Mouse (Mus musculus) midbrain, embryonic 12.5 days (tissue): ENCODE measurements around the gene Rbms2. TPM values are rescaled to one million over a fixed set of nuclear protein-coding genes. Genes with fewer than 3 reads are reported as not detected.
"Not testable (repeated sequence)": the region's sequence is repeated elsewhere in the genome, so short reads cannot be mapped to it uniquely, and the experiment has no call there.

ENCODE experiments used
- ATAC-seq: fragments of 200-750 bp; cut with Nextera tagmentation; 2 replicates; pipeline ENCODE4 v1.8.0; 2017; ENCODE audit warnings: low read depth, moderate TSS enrichment, moderate library complexity; ENCODE audit not compliant: low FRiP score
- H3K27ac ChIP-seq: fragments of 300-500 bp; sonication (generic); replicated peaks from 2 replicates; pipeline ENCODE4 v1.5.1; 2016; ENCODE audit warnings: mild to moderate bottlenecking
- H3K27me3 ChIP-seq: fragments of 300-500 bp; sonication (generic); 2 replicates; pipeline ENCODE4 v1.6.1; 2016; ENCODE audit warnings: mild to moderate bottlenecking
- H3K36me3 ChIP-seq: fragments of 300-500 bp; sonication (generic); 2 replicates; pipeline ENCODE4 v1.6.1; 2016
- H3K4me1 ChIP-seq: fragments of 300-500 bp; sonication (generic); 2 replicates; pipeline ENCODE4 v1.6.1; 2016
- H3K4me2 ChIP-seq: fragments of 300-500 bp; sonication (generic); replicated peaks from 2 replicates; pipeline ENCODE4 v1.6.1; 2016; ENCODE audit warnings: mild to moderate bottlenecking, moderate library complexity
- H3K4me3 ChIP-seq: fragments of 300-500 bp; sonication (generic); 2 replicates; pipeline ENCODE4 v1.5.1; 2016; ENCODE audit warnings: mild to moderate bottlenecking
- H3K9ac ChIP-seq: fragments of 300-500 bp; sonication (generic); replicated peaks from 2 replicates; pipeline ENCODE4 v1.6.1; 2016; ENCODE audit warnings: mild to moderate bottlenecking, moderate library complexity
- H3K9me3 ChIP-seq: fragments of 300-500 bp; sonication (generic); 2 replicates; pipeline ENCODE4 v1.6.1; 2016; ENCODE audit warnings: mild to moderate bottlenecking
- WGBS: fragments of 180-500 bp; shearing (Covaris S2); methylation state at CpG from one replicate; pipeline ENCODE4 v1.1.7; 2016; 5-methylcytosine and 5-hydroxymethylcytosine counted together
- polyA plus RNA-seq: library from polyadenylated mRNA; unstranded; fragments of >200 nt; fragmentation: Nextera tagmentation; extraction: Ambion mirVana; gene quantifications from 2 replicates; pipeline ENCODE4 v1.2.1, GENCODE M21; 2016

Rbms2 gene
- polyA plus RNA-seq = 19.6 and 21.6 TPM in 2 replicates

DNA sequence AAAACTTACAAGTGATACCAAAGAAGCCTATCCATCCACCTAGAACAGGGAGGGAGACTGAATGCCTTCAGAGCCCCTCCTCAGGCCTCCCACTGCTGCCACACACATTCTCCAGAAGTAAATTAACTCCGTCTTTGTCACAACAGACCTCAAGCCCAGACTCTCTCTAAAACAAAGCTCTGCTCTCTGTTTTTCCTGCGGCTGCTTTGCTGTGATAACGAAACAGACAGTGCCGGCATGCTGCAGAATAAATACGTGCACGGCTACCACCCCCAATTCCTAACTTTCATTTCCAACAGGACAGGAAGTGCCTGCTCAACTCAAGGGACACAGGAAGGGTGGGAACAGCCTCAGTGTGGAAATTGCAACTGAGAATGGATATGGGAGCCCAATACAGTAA, at the start of gene Rbms2:
TSS of gene Rbms2 (minus strand) at position 309 of the 400 bp plus-strand sequence.
- H3K9me3 ChIP-seq = no peaks in the 10 kb centered on the region
- ATAC-seq = no peak
- H3K4me3 ChIP-seq = no peak within 1 kb of the TSS
- no peaks in the 10 kb centered on the region for H3K36me3 ChIP-seq
- H3K9ac ChIP-seq = no peak within 1 kb of the TSS
- no peaks in the 10 kb centered on the region for H3K27me3 ChIP-seq
- H3K4me2 ChIP-seq = no peak within 1 kb of the TSS; the same call in 1 of the 2 replicates
- H3K27ac ChIP-seq = no peak within 1 kb of the TSS
- peaks cover 13% of the 10 kb centered on the region for H3K4me1 ChIP-seq
- WGBS = 3% methylated on average over 6 of the region's 6 CpGs

GRCm38 (mm10) chr10:128228009-128228408, 47.9 kb upstream of the Rbms2 start:
- WGBS = 93% methylated on average over 8 of the region's 8 CpGs
- Histone ChIP-seq H3K4me2 (no peak overlapping the region), H3K27ac (no peak overlapping the region), H3K9me3 (no peaks in the 10 kb centered on the region), H3K9ac (no peak overlapping the region), H3K27me3 (no peaks in the 10 kb centered on the region), H3K4me3 (no peak overlapping the region), H3K4me1 (peaks cover 22% of the 10 kb centered on the region), H3K36me3 (no peaks in the 10 kb centered on the region)
- ATAC-seq = no peak

DNA sequence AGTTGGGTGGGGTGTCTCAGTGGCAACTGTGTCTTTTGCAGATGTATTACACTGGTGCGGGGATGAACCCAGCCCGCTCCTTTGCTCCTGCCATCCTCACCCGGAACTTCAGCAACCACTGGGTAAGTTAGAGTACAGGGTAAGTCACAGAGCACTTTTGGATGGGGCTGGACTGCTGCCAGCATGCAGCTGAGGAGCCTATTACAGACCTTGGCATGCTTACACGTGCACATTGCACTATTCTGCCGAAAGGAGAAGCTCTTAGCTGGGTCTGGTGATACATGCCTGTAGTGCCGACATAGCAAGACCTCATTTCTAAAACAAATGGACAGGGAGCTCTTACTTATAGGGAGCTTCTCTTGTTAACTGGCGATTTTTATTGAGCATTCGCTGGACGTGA, 47.5 kb upstream of the Rbms2 start:
- Histone ChIP-seq H3K36me3 (no peaks in the 10 kb centered on the region), H3K4me2 (no peak overlapping the region), H3K4me1 (peaks cover 19% of the 10 kb centered on the region), H3K27me3 (no peaks in the 10 kb centered on the region), H3K9me3 (no peaks in the 10 kb centered on the region), H3K9ac (no peak overlapping the region), H3K27ac (no peak overlapping the region), H3K4me3 (no peak overlapping the region)
- 84% methylated on average over 9 of the region's 9 CpGs for whole genome bisulfite sequencing
- ATAC-seq = no peak

DNA sequence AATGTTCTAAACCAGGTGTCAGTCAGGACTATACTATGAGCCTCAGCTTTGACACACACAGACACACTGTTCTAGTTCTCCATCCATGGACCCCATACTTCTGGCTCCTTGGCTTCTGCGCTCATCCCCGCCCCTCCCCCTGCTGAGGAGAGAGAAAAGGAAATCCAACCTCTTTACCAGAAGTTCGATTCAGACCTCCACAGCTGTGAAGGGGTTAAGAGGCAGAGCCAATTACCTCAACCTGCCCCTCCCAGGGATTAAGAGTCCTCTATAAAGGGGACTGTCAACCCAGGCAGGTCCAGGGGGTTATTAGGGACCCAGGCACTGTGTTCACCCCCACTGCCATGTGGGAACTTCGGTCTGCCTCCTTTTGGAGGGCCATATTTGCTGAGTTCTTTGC, 45.4 kb upstream of the Rbms2 start, which contains the start of gene Mip:
TSS of gene Mip (plus strand) at position 301 of the 400 bp plus-strand sequence.
- Histone ChIP-seq H3K4me1 (peaks cover 14% of the 10 kb centered on the region), H3K36me3 (no peaks in the 10 kb centered on the region), H3K4me2 (no peak within 1 kb of the TSS), H3K27me3 (no peaks in the 10 kb centered on the region), H3K27ac (no peak within 1 kb of the TSS), H3K9me3 (no peaks in the 10 kb centered on the region), H3K9ac (no peak within 1 kb of the TSS), H3K4me3 (no peak within 1 kb of the TSS)
- WGBS = 32% methylated on average over 4 of the region's 4 CpGs
- ATAC-seq = no peak

GRCm38 (mm10) chr10:128225064-128225463, 45.0 kb upstream of the Rbms2 start:
- Histone ChIP-seq H3K27me3 (no peaks in the 10 kb centered on the region), H3K4me1 (peaks cover 14% of the 10 kb centered on the region), H3K27ac (no peak overlapping the region), H3K4me3 (no peak overlapping the region), H3K4me2 (no peak overlapping the region), H3K36me3 (no peaks in the 10 kb centered on the region), H3K9ac (no peak overlapping the region), H3K9me3 (no peaks in the 10 kb centered on the region)
- ATAC-seq = no peak
- 39% methylated on average over 5 of the region's 5 CpGs for WGBS

DNA sequence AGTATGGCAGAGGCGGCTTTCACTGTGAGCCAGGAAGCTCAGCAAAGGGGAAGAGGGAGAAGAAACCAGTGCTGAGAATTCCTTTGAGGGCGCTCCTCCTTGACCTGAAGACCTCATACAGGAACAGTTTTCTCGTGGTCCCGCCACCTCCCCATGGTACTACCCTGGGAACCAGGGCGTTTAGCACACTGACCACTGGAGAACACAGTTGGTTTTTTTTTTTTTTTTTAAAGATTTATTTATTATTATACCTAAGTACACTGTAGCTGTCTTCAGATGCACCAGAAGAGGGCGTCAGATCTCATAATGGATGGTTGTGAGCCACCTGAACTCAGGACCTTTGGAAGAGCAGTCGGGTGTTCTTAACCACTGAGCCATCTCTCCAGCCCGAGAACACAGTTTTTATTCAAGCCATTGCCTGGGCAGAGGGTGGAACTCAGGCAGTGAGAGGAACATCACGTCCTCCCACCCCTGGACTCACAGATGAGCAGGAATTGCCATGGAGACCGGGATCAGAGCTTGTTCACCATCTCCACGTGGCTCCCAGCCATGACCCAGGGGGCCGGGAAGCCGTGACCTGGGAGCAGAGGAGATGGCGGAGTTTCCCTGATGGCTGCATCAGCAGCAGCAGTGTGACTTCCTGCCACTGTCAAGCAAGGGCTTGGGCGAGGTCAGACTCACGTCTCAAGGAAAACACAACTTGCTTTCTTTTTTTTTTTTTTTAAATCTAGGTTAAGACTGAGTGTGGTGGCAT, 41.6 kb upstream of the Rbms2 start:
- H3K4me3 ChIP-seq = no peak overlapping the region
- no peak overlapping the region for H3K27ac ChIP-seq
- no peak for ATAC-seq
- no peaks in the 10 kb centered on the region for H3K36me3 ChIP-seq
- no peaks in the 10 kb centered on the region for H3K27me3 ChIP-seq
- no peak overlapping the region for H3K9ac ChIP-seq
- 64% methylated on average over 16 of the region's 16 CpGs for WGBS
- peaks cover 14% of the 10 kb centered on the region for H3K4me1 ChIP-seq
- no peak overlapping the region for H3K4me2 ChIP-seq
- no peaks in the 10 kb centered on the region for H3K9me3 ChIP-seq

DNA sequence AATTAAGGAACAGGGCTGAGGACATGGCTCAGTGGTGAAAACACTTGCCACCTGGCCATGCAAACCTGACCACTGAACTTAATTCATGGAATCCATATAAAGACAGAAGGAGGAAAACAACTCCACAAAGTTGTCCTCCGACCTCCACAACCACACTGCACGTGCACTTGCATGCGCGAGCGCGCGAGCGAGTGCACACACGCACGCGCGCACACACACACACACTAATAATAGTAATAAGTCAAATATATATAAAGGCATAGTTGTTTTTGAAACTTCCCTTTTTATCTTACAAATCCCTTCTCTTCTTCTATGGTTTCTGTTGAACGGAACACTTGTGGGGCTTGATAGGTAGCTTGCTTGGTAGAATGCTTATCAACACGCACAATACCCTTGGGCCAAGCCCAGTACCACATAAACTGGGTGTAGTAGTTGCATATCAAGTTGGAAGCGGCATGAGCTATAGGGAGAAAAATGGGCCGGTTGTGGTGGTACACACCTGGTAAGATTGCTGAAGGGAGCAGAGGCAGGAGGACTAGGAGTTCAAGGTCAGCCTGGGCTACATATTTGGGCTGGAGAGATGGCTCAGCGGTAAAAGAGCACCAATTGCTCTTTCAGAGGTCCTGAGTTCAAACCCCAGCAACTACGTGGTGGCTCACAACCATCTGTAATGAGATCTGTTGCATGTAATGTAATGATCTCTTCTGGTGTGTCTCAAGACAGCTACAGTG, 38.5 kb upstream of the Rbms2 start:
- no peak overlapping the region for H3K27ac ChIP-seq
- 95% methylated on average over 18 of the region's 18 CpGs for WGBS

DNA sequence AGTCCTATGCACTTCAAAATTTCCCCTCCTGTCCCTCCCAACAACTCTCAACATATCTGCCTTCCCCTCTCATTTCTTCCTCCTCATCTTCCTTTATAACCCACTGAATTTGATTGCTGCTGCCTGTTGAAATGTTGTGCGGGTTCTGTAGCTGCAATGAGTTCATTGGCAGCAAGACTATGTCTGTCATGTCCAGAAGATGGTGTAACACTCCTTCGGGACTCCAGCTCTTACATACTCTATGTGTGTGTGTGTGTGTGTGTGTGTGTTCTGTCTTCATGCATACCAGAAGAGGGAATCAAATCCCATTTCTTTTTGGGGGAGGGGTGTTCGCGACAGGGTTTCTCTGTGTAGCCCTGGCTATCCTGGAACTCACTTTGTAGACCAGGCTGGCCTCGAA, 34.9 kb upstream of the Rbms2 start:
- Histone ChIP-seq H3K4me1 (peaks cover 16% of the 10 kb centered on the region), H3K27me3 (peaks cover 10% of the 10 kb centered on the region), H3K9me3 (no peaks in the 10 kb centered on the region), H3K4me2 (no peak overlapping the region), H3K36me3 (no peaks in the 10 kb centered on the region), H3K9ac (no peak overlapping the region), H3K4me3 (no peak overlapping the region), H3K27ac (no peak overlapping the region)
- 89% methylated on average over 5 of the region's 5 CpGs for WGBS
- no peak for ATAC-seq

More for the DNA sequence above, 38.5 kb upstream of the Rbms2 start:
- no peak overlapping the region for H3K4me3 ChIP-seq
- no peak overlapping the region for H3K4me2 ChIP-seq
- H3K9me3 ChIP-seq = no peaks in the 10 kb centered on the region
- H3K27me3 ChIP-seq = peaks cover 3% of the 10 kb centered on the region; the same call in 1 of the 2 replicates
- ATAC-seq = no peak
- no peaks in the 10 kb centered on the region for H3K36me3 ChIP-seq
- H3K9ac ChIP-seq = no peak overlapping the region
- no peaks in the 10 kb centered on the region for H3K4me1 ChIP-seq

DNA sequence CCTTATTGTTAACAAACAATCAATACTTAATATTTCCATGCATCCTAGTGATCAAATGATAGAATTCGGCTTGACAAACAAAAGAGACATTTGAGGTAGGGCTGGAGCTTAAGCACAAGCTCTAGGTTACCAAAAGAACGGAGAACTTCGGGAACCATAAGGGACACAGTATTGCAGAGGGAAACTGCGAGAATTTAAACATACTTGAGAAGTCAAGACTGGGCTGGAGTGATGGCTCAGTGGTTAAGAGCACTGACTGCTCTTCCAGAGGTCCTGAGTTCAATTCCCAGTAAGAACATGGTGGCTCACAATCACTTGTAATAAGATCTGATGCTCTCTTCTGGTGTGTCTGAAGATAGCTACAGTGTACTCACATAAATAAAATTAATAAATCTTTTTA, 34.0 kb upstream of the Rbms2 start:
- ATAC-seq = not testable (repeated sequence)
- 94% methylated on average over 4 of the region's 4 CpGs for WGBS
- H3K4me1 ChIP-seq = peaks cover 16% of the 10 kb centered on the region

GRCm38 (mm10) chr10:128212871-128213323, 32.8 kb upstream of the Rbms2 start:
- Histone ChIP-seq H3K36me3 (no peaks in the 10 kb centered on the region), H3K27me3 (peaks cover 10% of the 10 kb centered on the region), H3K9ac (no peak overlapping the region; the same call in 1 of the 2 replicates), H3K9me3 (no peaks in the 10 kb centered on the region), H3K27ac (no peak overlapping the region), H3K4me2 (peak overlapping the region; percentile 49), H3K4me1 (peaks cover 16% of the 10 kb centered on the region), H3K4me3 (peak overlapping the region; percentile 27)
- WGBS = 4% methylated on average over 18 of the region's 18 CpGs
- ATAC-seq = peak; percentile 42; the same call in 1 of the 2 replicates

More for the DNA sequence above, 34.0 kb upstream of the Rbms2 start:
- H3K4me2 ChIP-seq, H3K27ac ChIP-seq, H3K36me3 ChIP-seq, H3K4me3 ChIP-seq, H3K9me3 ChIP-seq, H3K9ac ChIP-seq: not testable (repeated sequence)
- peaks cover 10% of the 10 kb centered on the region for H3K27me3 ChIP-seq

DNA sequence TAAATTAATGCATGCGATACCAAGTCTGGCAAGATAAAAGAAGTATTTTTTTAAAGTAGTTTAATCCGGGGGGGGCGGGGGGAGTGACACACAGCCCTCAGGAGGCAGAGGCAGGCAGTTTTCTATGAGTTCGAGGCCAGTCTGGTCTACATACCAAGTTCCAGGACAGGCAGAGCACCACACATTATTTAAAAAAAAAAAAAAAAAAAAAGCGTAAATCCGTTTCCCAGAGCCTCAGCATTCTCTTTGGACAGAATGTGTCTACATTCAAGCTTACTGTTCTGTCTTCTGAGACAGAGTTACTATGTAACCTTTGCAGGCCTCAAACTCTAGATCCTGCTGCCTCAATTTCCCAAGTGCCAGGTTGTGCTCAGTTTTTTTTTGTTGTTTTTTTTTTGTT, 32.1 kb upstream of the Rbms2 start:
- Histone ChIP-seq H3K36me3 (no peaks in the 10 kb centered on the region), H3K9ac (no peak overlapping the region; the same call in 1 of the 2 replicates), H3K9me3 (no peaks in the 10 kb centered on the region), H3K4me2 (peak overlapping the region; percentile 82), H3K4me3 (peak overlapping the region; percentile 58), H3K27me3 (peaks cover 10% of the 10 kb centered on the region), H3K4me1 (peaks cover 16% of the 10 kb centered on the region), H3K27ac (no peak overlapping the region; the same call in 1 of the 2 replicates)
- ATAC-seq = no peak; the same call in 1 of the 2 replicates
- WGBS = 53% methylated on average over 6 of the region's 6 CpGs
